Mouse (Mus musculus) bone marrow, adult 2 months (tissue): ENCODE results near the gene Sf1. TPM values are rescaled to one million over a fixed set of nuclear protein-coding genes. Genes with fewer than 3 reads are reported as not detected.

ENCODE experiments used
- H3K27ac ChIP-seq: fragments of 200-500 bp; 2 replicates; pipeline ENCODE4 v1.5.1; 2012; ENCODE audit warnings: low read depth, mild to moderate bottlenecking, control low read depth, inconsistent platforms, low read length; ENCODE audit not compliant: control insufficient read depth, poor library complexity, insufficient read depth
- H3K4me1 ChIP-seq: fragments of 200-500 bp; 2 replicates; pipeline ENCODE4 v1.6.1; 2011; ENCODE audit warnings: low read length; ENCODE audit not compliant: control insufficient read depth, insufficient read depth
- H3K4me3 ChIP-seq: fragments of 200-500 bp; replicated peaks from 2 replicates; pipeline ENCODE3; 2011; ENCODE audit warnings: mild to moderate bottlenecking, low read depth, low read length, control low read depth; ENCODE audit not compliant: control insufficient read depth
- CTCF ChIP-seq: fragments of 200-500 bp; IDR thresholded peaks from 2 replicates; pipeline ENCODE4 v1.5.1; 2011; ENCODE audit warnings: low read length, control low read depth; ENCODE audit not compliant: control insufficient read depth, insufficient read depth
- POLR2A ChIP-seq: fragments of 200-500 bp; IDR thresholded peaks from 2 replicates; pipeline ENCODE4 v1.6.1; 2011; ENCODE audit warnings: low read depth, mild to moderate bottlenecking, control low read depth, low read length, borderline replicate concordance; ENCODE audit not compliant: control insufficient read depth
- WGBS: fragments of 180-500 bp; shearing (Covaris S2); methylation state at CpG from one replicate; pipeline ENCODE4 v1.1.7; 2018; 5-methylcytosine and 5-hydroxymethylcytosine counted together
- polyA plus RNA-seq: library from polyadenylated mRNA; stranded (reverse); fragments of >200 nt; gene quantifications from 2 replicates; pipeline ENCODE4 v1.2.4, GENCODE M21; 2011; ENCODE audit warnings: low replicate concordance; ENCODE audit not compliant: missing spikeins, insufficient read depth, insufficient read length

Gene Sf1
- polyA plus RNA-seq, 1 experiment: 184 TPM

GRCm38 (mm10) chr19:6363091-6363410 lies 439 bp upstream of the Sf1 start:
- Histone ChIP-seq H3K4me3 (peak overlapping the region; percentile 92), H3K4me1 (no peaks in the 10 kb centered on the region; the same call in 1 of the 2 replicates), H3K27ac (peak overlapping the region; percentile 68)
- WGBS: 0% methylated on average over 11 of the region's 11 CpGs
- no peak for TF ChIP-seq CTCF
- no peak for TF ChIP-seq POLR2A

DNA sequence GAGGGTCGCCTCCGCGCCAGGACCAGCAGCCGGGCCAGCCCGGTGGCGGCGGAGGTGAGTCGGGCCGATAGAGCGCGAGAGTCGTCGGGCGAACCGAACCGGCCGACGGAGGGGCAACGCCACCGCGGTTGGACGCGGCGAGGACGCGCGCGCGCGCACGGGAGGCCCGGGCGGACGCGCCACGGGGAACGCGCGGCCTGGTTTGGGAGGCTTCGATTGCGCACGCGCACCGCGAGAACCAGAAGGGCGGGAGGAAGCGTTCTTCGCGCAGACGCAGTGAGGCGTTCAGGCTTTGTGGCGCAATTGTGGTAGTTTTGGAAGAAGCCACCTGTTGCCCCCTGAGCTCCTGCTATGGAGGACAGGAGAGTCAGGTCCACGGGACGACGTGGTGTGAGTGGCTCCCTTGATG lies 831 bp downstream of the Sf1 start:
- under 1% methylated on average over 55 of the region's 55 CpGs for WGBS
- peak overlapping the region; percentile 87 for H3K4me3 ChIP-seq
- H3K27ac ChIP-seq: peak overlapping the region; percentile 100
- no peaks in the 10 kb centered on the region; the same call in 1 of the 2 replicates for H3K4me1 ChIP-seq
- TF ChIP-seq CTCF (no peak), POLR2A (peak; percentile 70; the same call in 1 of the 2 replicates)

DNA sequence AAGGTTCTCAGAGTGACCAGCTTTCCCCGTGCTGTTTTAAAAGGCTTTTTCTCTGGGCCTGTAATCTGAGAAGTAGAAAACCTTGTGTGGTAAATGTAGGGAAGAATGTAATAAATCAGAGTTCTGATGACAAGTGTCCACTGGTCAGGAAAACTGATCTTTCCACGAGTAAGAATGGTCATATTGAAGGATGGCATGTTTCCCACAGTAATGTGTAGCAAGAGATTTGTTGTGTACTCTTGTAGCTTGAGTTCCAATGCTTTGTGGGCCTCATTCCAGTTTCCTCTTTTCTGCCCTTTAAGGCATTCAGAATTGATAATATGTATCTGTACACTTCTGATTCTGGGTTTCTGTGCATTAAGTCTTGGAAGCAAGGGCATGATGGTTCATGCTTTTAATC lies 1.4 kb downstream of the Sf1 start:
- Histone ChIP-seq H3K4me1 (no peaks in the 10 kb centered on the region; the same call in 1 of the 2 replicates), H3K27ac (no peak overlapping the region), H3K4me3 (peak overlapping the region; percentile 87)
- WGBS: 0% methylated on average over 2 of the region's 2 CpGs
- TF ChIP-seq POLR2A (no peak), CTCF (no peak)

GRCm38 (mm10) chr19:6370175-6370574 lies 6.7 kb downstream of the Sf1 start:
- H3K27ac ChIP-seq: no peak overlapping the region

DNA sequence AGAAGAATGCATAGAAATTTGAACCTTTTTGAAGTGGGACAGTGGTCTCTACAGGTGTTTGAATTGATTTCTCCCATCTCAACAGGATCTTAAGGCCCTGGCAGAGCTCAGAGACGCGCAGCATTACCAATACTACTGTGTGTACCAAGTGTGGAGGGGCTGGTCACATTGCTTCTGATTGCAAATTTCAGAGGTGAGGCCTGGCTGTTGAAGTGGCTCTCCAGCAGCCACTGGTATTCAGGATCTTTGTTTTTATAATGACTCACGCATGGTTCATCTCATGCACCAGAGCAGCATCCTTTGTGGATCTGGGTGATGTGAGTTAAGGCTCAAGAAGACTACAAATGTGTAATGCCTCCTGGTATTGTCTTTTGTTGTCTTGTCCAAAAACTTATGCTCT lies 8.9 kb downstream of the Sf1 start:
- no peaks in the 10 kb centered on the region for H3K4me1 ChIP-seq
- WGBS: 96% methylated on average over 3 of the region's 3 CpGs
- H3K27ac ChIP-seq: no peak overlapping the region
- H3K4me3 ChIP-seq: no peak overlapping the region
- TF ChIP-seq POLR2A (no peak), CTCF (no peak)

More at GRCm38 (mm10) chr19:6370175-6370574, 6.7 kb downstream of the Sf1 start:
- WGBS: 32% methylated on average over 2 of the region's 2 CpGs
- TF ChIP-seq CTCF: no peak
- TF ChIP-seq POLR2A: no peak
- Histone ChIP-seq H3K4me1 (no peaks in the 10 kb centered on the region; the same call in 1 of the 2 replicates), H3K4me3 (no peak overlapping the region)

GRCm38 (mm10) chr19:6373539-6374400 lies 10.3 kb downstream of the Sf1 start:
- WGBS: 46% methylated on average over 12 of the region's 12 CpGs
- TF ChIP-seq CTCF (peak; percentile 88), POLR2A (no peak)
- no peak overlapping the region for H3K27ac ChIP-seq
- H3K4me3 ChIP-seq: no peak overlapping the region
- no peaks in the 10 kb centered on the region for H3K4me1 ChIP-seq

GRCm38 (mm10) chr19:6374571-6374970 lies 11.1 kb downstream of the Sf1 start:
- no peak overlapping the region for H3K4me3 ChIP-seq
- H3K27ac ChIP-seq: no peak overlapping the region
- no peaks in the 10 kb centered on the region for H3K4me1 ChIP-seq
- WGBS: 98% methylated on average over 10 of the region's 10 CpGs
- no peak for TF ChIP-seq CTCF
- no peak for TF ChIP-seq POLR2A

- TF ChIP-seq POLR2A: no peak
- no peak for TF ChIP-seq CTCF
- Histone ChIP-seq H3K4me3 (no peak overlapping the region), H3K27ac (no peak overlapping the region), H3K4me1 (no peaks in the 10 kb centered on the region)
- 94% methylated on average over 41 of the region's 42 CpGs for WGBS
Measured at GRCm38 (mm10) chr19:6375423-6376254, 12.1 kb downstream of the Sf1 start.
